Mouse (Mus musculus): Measurements from ENCODE around the gene Anapc11. TPM values are rescaled to one million over a fixed set of nuclear protein-coding genes. Genes with fewer than 3 reads are reported as not detected.

Anapc11 gene
- polyA plus RNA-seq, 1 experiment, result 254 TPM

GRCm38 (mm10) chr11:120647047-120647830 lies 49.0 kb downstream of the Anapc11 start:
- no peak overlapping the region for H3K4me3 ChIP-seq (ENCODE audit: insufficient read depth, poor library complexity, severe bottlenecking)

GRCm38 (mm10) chr11:120648001-120648476 lies 49.8 kb downstream of the Anapc11 start, which contains the start of gene Myadml2:
Gene Myadml2, minus strand, starts transcription at chr11:120648158.
- H3K79me2 ChIP-seq (ENCODE audit: control insufficient read depth, insufficient read depth), result no peaks in the 10 kb centered on the region
- no peaks in the 10 kb centered on the region for H3K36me3 ChIP-seq (ENCODE audit: control insufficient read depth, insufficient read depth)
- no peak within 1 kb of the TSS for H3K4me3 ChIP-seq (ENCODE audit: insufficient read depth, poor library complexity, severe bottlenecking)
- H3K79me3 ChIP-seq (ENCODE audit: low read depth), result no peaks in the 10 kb centered on the region
- H3ac ChIP-seq (ENCODE audit: control insufficient read depth, insufficient read length, low read depth), result no peak within 1 kb of the TSS
- H3K27me3 ChIP-seq (ENCODE audit: control insufficient read depth, insufficient read depth, insufficient read length), result no peaks in the 10 kb centered on the region
- no peak for TF ChIP-seq USF1 (IDR thresholded peaks at IDR 0.05; ENCODE audit: low read depth)
- peak; percentile 21 for TF ChIP-seq MYOD1 (IDR thresholded peaks at IDR 0.05; ENCODE audit: control insufficient read depth, insufficient read length, low read depth)
- TF ChIP-seq FOSL1 (IDR thresholded peaks at IDR 0.05; ENCODE audit: insufficient read depth, low read length, poor library complexity, severe bottlenecking), result no peak
- TF ChIP-seq CEBPB (IDR thresholded peaks at IDR 0.05; ENCODE audit: low read depth), result no peak
- no peak for TF ChIP-seq MAX (IDR thresholded peaks at IDR 0.05)
- TF ChIP-seq CTCF (IDR thresholded peaks at IDR 0.05; ENCODE audit: control insufficient read depth, insufficient read depth, insufficient read length), result no peak

More at GRCm38 (mm10) chr11:120647047-120647830, 49.0 kb downstream of the Anapc11 start:
- H3ac ChIP-seq (ENCODE audit: control insufficient read depth, insufficient read length, low read depth), result no peak overlapping the region
- no peaks in the 10 kb centered on the region for H3K27me3 ChIP-seq (ENCODE audit: control insufficient read depth, insufficient read depth, insufficient read length)
- H3K79me2 ChIP-seq (ENCODE audit: control insufficient read depth, insufficient read depth), result no peaks in the 10 kb centered on the region
- no peaks in the 10 kb centered on the region for H3K79me3 ChIP-seq (ENCODE audit: low read depth)
- TF ChIP-seq FOSL1 (IDR thresholded peaks at IDR 0.05; ENCODE audit: insufficient read depth, low read length, poor library complexity, severe bottlenecking), result no peak
- no peak for TF ChIP-seq MYOD1 (IDR thresholded peaks at IDR 0.05; ENCODE audit: control insufficient read depth, insufficient read length, low read depth)
- no peak for TF ChIP-seq MAX (IDR thresholded peaks at IDR 0.05)
- no peak for TF ChIP-seq USF1 (IDR thresholded peaks at IDR 0.05; ENCODE audit: low read depth)
- TF ChIP-seq CTCF (IDR thresholded peaks at IDR 0.05; ENCODE audit: control insufficient read depth, insufficient read depth, insufficient read length), result no peak
- no peak for TF ChIP-seq CEBPB (IDR thresholded peaks at IDR 0.05; ENCODE audit: low read depth)
- no peak for TF ChIP-seq MYOG (IDR thresholded peaks at IDR 0.05; ENCODE audit: control insufficient read depth, extremely low read depth, insufficient read length)
- no peaks in the 10 kb centered on the region for H3K36me3 ChIP-seq (ENCODE audit: control insufficient read depth, insufficient read depth)

GRCm38 (mm10) chr11:120651872-120652271 lies 53.7 kb downstream of the Anapc11 start:
- no peaks in the 10 kb centered on the region for H3K79me3 ChIP-seq (ENCODE audit: low read depth)
- no peaks in the 10 kb centered on the region for H3K36me3 ChIP-seq (ENCODE audit: control insufficient read depth, insufficient read depth)
- H3K27me3 ChIP-seq (ENCODE audit: control insufficient read depth, insufficient read depth, insufficient read length), result peaks cover 15% of the 10 kb centered on the region
- TF ChIP-seq FOSL1 (IDR thresholded peaks at IDR 0.05; ENCODE audit: insufficient read depth, low read length, poor library complexity, severe bottlenecking), result no peak
- no peak for TF ChIP-seq MYOG (IDR thresholded peaks at IDR 0.05; ENCODE audit: control insufficient read depth, extremely low read depth, insufficient read length)
- TF ChIP-seq USF1 (IDR thresholded peaks at IDR 0.05; ENCODE audit: low read depth), result no peak
- TF ChIP-seq MYOD1 (IDR thresholded peaks at IDR 0.05; ENCODE audit: control insufficient read depth, insufficient read length, low read depth), result no peak
- no peak for TF ChIP-seq CEBPB (IDR thresholded peaks at IDR 0.05; ENCODE audit: low read depth)
- no peak for TF ChIP-seq CTCF (IDR thresholded peaks at IDR 0.05; ENCODE audit: control insufficient read depth, insufficient read depth, insufficient read length)
- TF ChIP-seq MAX (IDR thresholded peaks at IDR 0.05), result no peak
- no peak overlapping the region for H3K4me3 ChIP-seq (ENCODE audit: insufficient read depth, poor library complexity, severe bottlenecking)
- no peaks in the 10 kb centered on the region for H3K79me2 ChIP-seq (ENCODE audit: control insufficient read depth, insufficient read depth)
- no peak overlapping the region for H3ac ChIP-seq (ENCODE audit: control insufficient read depth, insufficient read length, low read depth)

DNA sequence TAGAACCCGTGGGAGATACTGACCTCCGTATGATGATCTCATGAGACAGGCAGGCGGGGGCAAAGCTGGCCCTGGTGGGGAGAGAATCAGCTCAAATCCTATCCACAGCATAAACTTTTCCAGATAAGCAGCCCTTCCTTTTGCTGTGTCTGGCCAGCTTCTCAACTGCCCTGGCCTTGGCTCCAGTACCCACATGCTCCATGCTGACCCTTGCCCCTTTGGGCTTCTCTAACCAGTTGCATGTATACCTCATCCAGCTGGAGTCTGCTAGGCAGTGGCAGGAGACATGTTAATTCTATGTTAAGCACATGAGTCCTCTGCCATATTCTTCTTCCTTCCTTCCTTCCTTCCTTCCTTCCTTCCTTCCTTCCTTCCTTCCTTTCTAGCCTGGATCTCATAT lies 56.5 kb downstream of the Anapc11 start:
- no peak overlapping the region for H3ac ChIP-seq (ENCODE audit: control insufficient read depth, insufficient read length, low read depth)
- H3K36me3 ChIP-seq (ENCODE audit: control insufficient read depth, insufficient read depth), result no peaks in the 10 kb centered on the region
- TF ChIP-seq CEBPB (IDR thresholded peaks at IDR 0.05; ENCODE audit: low read depth), result no peak
- TF ChIP-seq MYOG (IDR thresholded peaks at IDR 0.05; ENCODE audit: control insufficient read depth, extremely low read depth, insufficient read length), result no peak
- no peak for TF ChIP-seq FOSL1 (IDR thresholded peaks at IDR 0.05; ENCODE audit: insufficient read depth, low read length, poor library complexity, severe bottlenecking)
- TF ChIP-seq CTCF (IDR thresholded peaks at IDR 0.05; ENCODE audit: control insufficient read depth, insufficient read depth, insufficient read length), result no peak
- peaks cover 28% of the 10 kb centered on the region for H3K27me3 ChIP-seq (ENCODE audit: control insufficient read depth, insufficient read depth, insufficient read length)
- H3K4me3 ChIP-seq (ENCODE audit: insufficient read depth, poor library complexity, severe bottlenecking), result no peak overlapping the region
- H3K79me3 ChIP-seq (ENCODE audit: low read depth), result no peaks in the 10 kb centered on the region
- H3K79me2 ChIP-seq (ENCODE audit: control insufficient read depth, insufficient read depth), result no peaks in the 10 kb centered on the region

GRCm38 (mm10) chr11:120657301-120657700 lies 59.1 kb downstream of the Anapc11 start:
- Histone ChIP-seq H3ac (ENCODE audit: control insufficient read depth, insufficient read length, low read depth) (no peak overlapping the region), H3K27me3 (ENCODE audit: control insufficient read depth, insufficient read depth, insufficient read length) (peaks cover 53% of the 10 kb centered on the region), H3K79me3 (ENCODE audit: low read depth) (no peaks in the 10 kb centered on the region), H3K4me3 (ENCODE audit: insufficient read depth, poor library complexity, severe bottlenecking) (no peak overlapping the region), H3K36me3 (ENCODE audit: control insufficient read depth, insufficient read depth) (no peaks in the 10 kb centered on the region), H3K79me2 (ENCODE audit: control insufficient read depth, insufficient read depth) (no peaks in the 10 kb centered on the region)
- no peak for TF ChIP-seq MAX (IDR thresholded peaks at IDR 0.05)

Small RNAs within 50 kb of the gene (microRNA-seq; reads per million reads assigned to microRNA genes)
- gene Mir6936 (ENCODE audit: borderline microRNAs expressed), result 2.4 reads per million, percentile 42 among the genes with 10 or more reads in this experiment

Other genes with a start within 250 kb of the Anapc11 start
- 7,516 TPM for gene Actg1, start 249.9 kb upstream of the Anapc11 start, polyA plus RNA-seq (2012; fragmentation: generic; extraction: Trizol)
- gene Fscn2, start 236.9 kb upstream of the Anapc11 start, polyA plus RNA-seq (2012; fragmentation: generic; extraction: Trizol), result 0.25 TPM
- gene Faap100, start 219.7 kb upstream of the Anapc11 start, polyA plus RNA-seq (2012; fragmentation: generic; extraction: Trizol), result 18.0 TPM
- 61.8 TPM for gene Nploc4, start 160.7 kb upstream of the Anapc11 start, polyA plus RNA-seq (2012; fragmentation: generic; extraction: Trizol)
- gene Tspan10, start 155.8 kb upstream of the Anapc11 start, polyA plus RNA-seq (2012; fragmentation: generic; extraction: Trizol), result 0.02 TPM
- gene Pde6g, start 144.9 kb upstream of the Anapc11 start, polyA plus RNA-seq (2012; fragmentation: generic; extraction: Trizol), result 0.13 TPM
- gene Oxld1, start 140.4 kb upstream of the Anapc11 start, polyA plus RNA-seq (2012; fragmentation: generic; extraction: Trizol), result 7.5 TPM
- 24.6 TPM for gene Ccdc137, start 140.3 kb upstream of the Anapc11 start, polyA plus RNA-seq (2012; fragmentation: generic; extraction: Trizol)
- 26.4 TPM for gene Arl16, start 130.8 kb upstream of the Anapc11 start, polyA plus RNA-seq (2012; fragmentation: generic; extraction: Trizol)
- 338 TPM for gene Mrpl12, start 113.8 kb upstream of the Anapc11 start, polyA plus RNA-seq (2012; fragmentation: generic; extraction: Trizol)
- gene Slc25a10, start 106.6 kb upstream of the Anapc11 start, polyA plus RNA-seq (2012; fragmentation: generic; extraction: Trizol), result 154 TPM
- gene Gcgr, start 67.7 kb upstream of the Anapc11 start, polyA plus RNA-seq (2012; fragmentation: generic; extraction: Trizol), result not detected
- gene Mcrip1, start 48.7 kb upstream of the Anapc11 start, polyA plus RNA-seq (2012; fragmentation: generic; extraction: Trizol), result 90.7 TPM
- gene Ppp1r27, start 47.3 kb upstream of the Anapc11 start, polyA plus RNA-seq (2012; fragmentation: generic; extraction: Trizol), result 0.12 TPM
- 519 TPM for gene P4hb, start 25.2 kb upstream of the Anapc11 start, polyA plus RNA-seq (2012; fragmentation: generic; extraction: Trizol)
- 1,072 TPM for gene Arhgdia, start 16.8 kb upstream of the Anapc11 start, polyA plus RNA-seq (2012; fragmentation: generic; extraction: Trizol)
- gene Alyref, start 56 bp upstream of the Anapc11 start, polyA plus RNA-seq (2012; fragmentation: generic; extraction: Trizol), result 218 TPM
- gene Npb, start 10.1 kb downstream of the Anapc11 start, polyA plus RNA-seq (2012; fragmentation: generic; extraction: Trizol), result not detected
- gene Pcyt2, start 19.5 kb downstream of the Anapc11 start, polyA plus RNA-seq (2012; fragmentation: generic; extraction: Trizol), result 51.5 TPM
- gene Sirt7, start 26.8 kb downstream of the Anapc11 start, polyA plus RNA-seq (2012; fragmentation: generic; extraction: Trizol), result 21.9 TPM
- 33.3 TPM for gene Mafg, start 35.2 kb downstream of the Anapc11 start, polyA plus RNA-seq (2012; fragmentation: generic; extraction: Trizol)
- 16.1 TPM for gene Pycr1, start 45.3 kb downstream of the Anapc11 start, polyA plus RNA-seq (2012; fragmentation: generic; extraction: Trizol)
- not detected for gene Myadml2, start 49.7 kb downstream of the Anapc11 start, polyA plus RNA-seq (2012; fragmentation: generic; extraction: Trizol)
- 0.43 TPM for gene Notum, start 62.8 kb downstream of the Anapc11 start, polyA plus RNA-seq (2012; fragmentation: generic; extraction: Trizol)
- gene Aspscr1, start 74.6 kb downstream of the Anapc11 start, polyA plus RNA-seq (2012; fragmentation: generic; extraction: Trizol), result 66.0 TPM
- 57.6 TPM for gene Cenpx, start 115.3 kb downstream of the Anapc11 start, polyA plus RNA-seq (2012; fragmentation: generic; extraction: Trizol)
- gene Lrrc45, start 115.5 kb downstream of the Anapc11 start, polyA plus RNA-seq (2012; fragmentation: generic; extraction: Trizol), result 13.5 TPM
- gene Rac3, start 123.0 kb downstream of the Anapc11 start, polyA plus RNA-seq (2012; fragmentation: generic; extraction: Trizol), result 2.5 TPM
- 15.4 TPM for gene Dcxr, start 128.9 kb downstream of the Anapc11 start, polyA plus RNA-seq (2012; fragmentation: generic; extraction: Trizol)
- gene Cbr2, start 133.7 kb downstream of the Anapc11 start, polyA plus RNA-seq (2012; fragmentation: generic; extraction: Trizol), result 51.7 TPM
- 774 TPM for gene Hmga1b, start 164.4 kb downstream of the Anapc11 start, polyA plus RNA-seq (2012; fragmentation: generic; extraction: Trizol)
- gene Rfng, start 185.8 kb downstream of the Anapc11 start, polyA plus RNA-seq (2012; fragmentation: generic; extraction: Trizol), result 17.6 TPM
- gene Gps1, start 185.9 kb downstream of the Anapc11 start, polyA plus RNA-seq (2012; fragmentation: generic; extraction: Trizol), result 187 TPM
- gene Dus1l, start 198.0 kb downstream of the Anapc11 start, polyA plus RNA-seq (2012; fragmentation: generic; extraction: Trizol), result 64.7 TPM
- 199 TPM for gene Fasn, start 226.1 kb downstream of the Anapc11 start, polyA plus RNA-seq (2012; fragmentation: generic; extraction: Trizol)

All from C2C12 (cell line).